Comparison of ENCODE assay signal across 8 mouse cellular contexts in the genomic region with DNA sequence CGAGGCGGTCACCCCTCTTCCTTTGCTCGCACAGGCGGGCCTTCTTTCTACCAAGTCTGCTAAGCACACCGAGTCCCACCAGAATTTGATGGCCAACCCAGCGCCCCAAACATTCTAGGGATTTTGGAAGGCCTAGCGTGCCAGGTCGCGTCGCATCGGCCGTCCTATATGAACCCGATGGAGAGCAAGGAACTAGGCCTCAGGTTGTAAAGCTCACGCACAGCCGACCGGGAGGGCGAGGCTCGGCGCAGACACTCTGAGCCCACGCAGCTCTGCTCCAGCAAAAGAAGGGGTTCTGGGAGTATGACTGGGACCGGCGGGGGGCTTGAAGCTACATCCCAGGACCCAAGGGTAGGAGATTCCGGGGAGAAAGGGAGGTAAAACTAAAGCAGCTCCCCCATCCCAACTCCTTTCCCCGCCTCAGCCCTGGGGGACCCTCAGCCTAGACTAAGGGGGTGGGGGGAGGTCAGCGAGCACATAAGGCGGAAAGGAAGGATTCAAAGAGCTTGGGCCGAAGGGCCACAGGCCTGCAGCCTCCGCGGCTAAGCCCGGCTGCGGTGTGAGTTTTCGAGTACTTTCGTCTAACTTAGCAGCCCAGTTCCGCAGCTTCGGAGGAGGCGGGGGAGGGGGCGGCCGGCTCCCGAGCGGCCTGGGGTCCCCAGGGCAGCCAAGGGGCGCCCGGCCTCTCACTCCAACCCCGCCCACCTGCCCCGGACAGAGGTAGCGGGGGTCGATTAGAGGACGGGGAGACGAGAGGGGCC. TPM values are rescaled to one million over a fixed set of nuclear protein-coding genes. Genes with fewer than 3 reads are reported as not detected.
DNase-seq lines count a peak whose midpoint lies in the region; ATAC-seq lines count a peak whose summit lies in the region.

No protein-coding gene starts in this region.

- peaks cover 24% of the 10 kb centered on the region for H3K4me1 ChIP-seq in intestine, embryonic 16.5 days (ENCODE audit: control insufficient read depth, insufficient read depth, low read length)
- H3K4me1 ChIP-seq in midbrain, embryonic 14.5 days (ENCODE audit: control insufficient read depth, insufficient read depth, low read length), result peaks cover 33% of the 10 kb centered on the region

- H3K27me3 ChIP-seq in intestine, embryonic 16.5 days (replicated peaks; ENCODE audit: control insufficient read depth, insufficient read depth, low read length), result peaks cover 81% of the 10 kb centered on the region
- peaks cover 27% of the 10 kb centered on the region for H3K27me3 ChIP-seq in midbrain, embryonic 14.5 days (ENCODE audit: control insufficient read depth, insufficient read depth, low read length)

- H3K4me2 ChIP-seq in intestine, embryonic 16.5 days (ENCODE audit: low read depth, low read length), result peak overlapping the region; percentile 90
- peak overlapping the region; percentile 74 for H3K4me2 ChIP-seq in midbrain, embryonic 14.5 days (ENCODE audit: low read length)

- 5% methylated on average over 45 of the region's 48 CpGs for WGBS in intestine, embryonic 16.5 days
- 3% methylated on average over 48 of the region's 48 CpGs for WGBS in midbrain, embryonic 14.5 days

- peak overlapping the region; percentile 52 for H3K4me3 ChIP-seq in intestine, embryonic 16.5 days (ENCODE audit: low read length)
- peak overlapping the region; percentile 57 for H3K4me3 ChIP-seq in midbrain, embryonic 14.5 days (replicated peaks; ENCODE audit: low read depth, low read length)

- no peak for ATAC-seq in intestine, embryonic 16.5 days
- ATAC-seq in midbrain, embryonic 14.5 days (ENCODE audit: low FRiP score, low TSS enrichment), result no peak

- no peak overlapping the region for H3K27ac ChIP-seq in intestine, embryonic 16.5 days (ENCODE audit: low read length)
- H3K27ac ChIP-seq in midbrain, embryonic 14.5 days (replicated peaks; ENCODE audit: low read depth, low read length), result peak overlapping the region; percentile 88

- intact Hi-C loops in left cerebral cortex, postnatal 10 days (cut with DNase I), result no loop called here

- peak; percentile 29 to 38 for DNase-seq in cerebellum, postnatal 10 days
- DNase-seq in cerebellum, adult 9-10 months, result no peak
- DNase-seq in thymus, postnatal 4 days, result peak; percentile 32
- DNase-seq in thymus, postnatal 36 days, result no peak
- peak; percentile 51 for DNase-seq in midbrain, embryonic 14.5 days
- no peak for DNase-seq in left cerebral cortex, postnatal 10 days (ENCODE audit: extremely low spot score in 1 of 2, low spot score in 2 of 2)
- DNase-seq in spleen, postnatal 14 days (ENCODE audit: low spot score in 2 of 2), result no peak

- H3K9ac ChIP-seq in intestine, embryonic 16.5 days (ENCODE audit: low read depth, low read length), result no peak overlapping the region
- H3K9ac ChIP-seq in midbrain, embryonic 14.5 days (replicated peaks; ENCODE audit: low read length), result peak overlapping the region; percentile 48

- no peaks in the 10 kb centered on the region; the same call in 1 of the 2 replicates for H3K9me3 ChIP-seq in intestine, embryonic 16.5 days (ENCODE audit: control insufficient read depth, low read length)
- H3K9me3 ChIP-seq in midbrain, embryonic 14.5 days (ENCODE audit: control insufficient read depth, low read length), result no peaks in the 10 kb centered on the region

- no peaks in the 10 kb centered on the region for H3K36me3 ChIP-seq in intestine, embryonic 16.5 days (ENCODE audit: control insufficient read depth, insufficient read depth, low read length)
- no peaks in the 10 kb centered on the region for H3K36me3 ChIP-seq in midbrain, embryonic 14.5 days (ENCODE audit: control insufficient read depth, insufficient read depth, low read length)

RNA-seq across cellular contexts. Expression of gene Otx1, which starts 2.2 kb away (rescaled TPM):
- not detected in 2 replicates for polyA plus RNA-seq in intestine, embryonic 16.5 days (2015; fragmentation: Nextera tagmentation; extraction: Ambion mirVana)
- polyA plus RNA-seq in midbrain, embryonic 14.5 days (2014; fragmentation: Nextera tagmentation; extraction: Ambion mirVana), result 9.9 and 15.2 TPM in 2 replicates
- total RNA-seq in left cerebral cortex, postnatal 10 days (2021), result 1 to 10 TPM; 6.4 to 6.6 TPM

Comparison
In these comparisons a context has a peak if more than half of its experiments do, and no peak if none do; other contexts are left out.
1. DNase-seq: peak in cerebellum, postnatal 10 days (2 of 2), thymus, postnatal 4 days (single experiment) and midbrain, embryonic 14.5 days (single experiment); none in cerebellum, adult 9-10 months (single experiment), thymus, postnatal 36 days (0 of 2), left cerebral cortex, postnatal 10 days (0 of 2) and spleen, postnatal 14 days (0 of 2).
2. RNA of gene Otx1, which starts 2.2 kb away (polyA plus RNA-seq): 9.9 to 15.2 TPM in midbrain, embryonic 14.5 days; not detected in intestine, embryonic 16.5 days; every median in the first group is over 10 times any median in the second.